Mouse (Mus musculus) MEL (cell line): ENCODE data around the gene Pik3ip1. TPM values are rescaled to one million over a fixed set of nuclear protein-coding genes. Genes with fewer than 3 reads are reported as not detected.

ENCODE experiments used
- DNase-seq: peaks from one replicate; pipeline ENCODE4 v3.0.0; 2011; ENCODE audit warnings: low read depth, low spot score
- H3K27ac ChIP-seq: 2 replicates; pipeline ENCODE4 v1.5.1; 2012; ENCODE audit warnings: low read depth, mild to moderate bottlenecking, control low read depth, low read length, moderate library complexity; ENCODE audit not compliant: control insufficient read depth
- H3K27me3 ChIP-seq, 2 experiments: fragments of 150-350 bp in 1 of 2; sonication (generic) in 1 of 2; 2 replicates each; pipeline ENCODE4 v1.6.1; 2012; ENCODE audit warnings: low read length in 2 of 2, mild to moderate bottlenecking in 2 of 2, improper control_type of control experiment in 1 of 2, moderate library complexity in 1 of 2; ENCODE audit not compliant: insufficient read depth in 2 of 2, control insufficient read depth in 1 of 2
- H3K36me3 ChIP-seq, 2 experiments: 2 replicates each; pipeline ENCODE4 v1.6.1; 2012 to 2014; ENCODE audit warnings: low read length in 2 of 2, improper control_type of control experiment in 1 of 2, inconsistent platforms in 1 of 2, mild to moderate bottlenecking in 1 of 2; ENCODE audit not compliant: insufficient read depth in 2 of 2, control insufficient read depth in 1 of 2
- H3K4me1 ChIP-seq, 2 experiments: fragments of 150-350 bp in 1 of 2; sonication (generic) in 1 of 2; 2 replicates each; pipeline ENCODE4 v1.6.1; 2012; ENCODE audit warnings: low read length in 2 of 2, improper control_type of control experiment in 1 of 2, mild to moderate bottlenecking in 1 of 2; ENCODE audit not compliant: insufficient read depth in 2 of 2, control insufficient read depth in 1 of 2
- H3K4me3 ChIP-seq, 2 experiments: fragments of 150-350 bp in 1 of 2; sonication (generic) in 1 of 2; 2 replicates each; pipeline ENCODE4 v1.5.1; 2012; ENCODE audit warnings: low read depth in 2 of 2, low read length in 2 of 2, mild to moderate bottlenecking in 2 of 2, moderate library complexity in 2 of 2, control low read depth in 1 of 2, improper control_type of control experiment in 1 of 2; ENCODE audit not compliant: control insufficient read depth in 1 of 2, insufficient read depth in 1 of 2
- H3K79me2 ChIP-seq: 2 replicates; pipeline ENCODE4 v1.6.1; 2012; ENCODE audit warnings: mild to moderate bottlenecking, low read length, moderate library complexity; ENCODE audit not compliant: control insufficient read depth, poor library complexity, insufficient read depth
- H3K9ac ChIP-seq: 2 replicates; pipeline ENCODE4 v1.6.1; 2012; ENCODE audit warnings: low read depth, mild to moderate bottlenecking, control low read depth, low read length, moderate library complexity; ENCODE audit not compliant: control insufficient read depth, poor library complexity, severe bottlenecking
- H3K9me3 ChIP-seq: fragments of 150-350 bp; sonication (generic); replicated peaks from 2 replicates; pipeline ENCODE4 v1.6.1; 2012; ENCODE audit warnings: mild to moderate bottlenecking, low read length, improper control_type of control experiment, moderate library complexity; ENCODE audit not compliant: insufficient read depth
- CHD1 ChIP-seq: IDR thresholded peaks from 2 replicates; pipeline ENCODE4 v1.6.1; 2012; ENCODE audit warnings: low read depth, mild to moderate bottlenecking, inconsistent platforms, low read length, improper control_type of control experiment
- ELF1 ChIP-seq: IDR thresholded peaks from 2 replicates; pipeline ENCODE4 v1.6.1; 2014; ENCODE audit warnings: low read depth, mild to moderate bottlenecking, inconsistent platforms, low read length, improper control_type of control experiment, moderate library complexity
- EP300 ChIP-seq, 2 experiments: IDR thresholded peaks; 2 replicates each; pipeline ENCODE4 v1.6.1; 2011; ENCODE audit warnings: improper control_type of control experiment in 2 of 2, low read length in 2 of 2, low read depth in 1 of 2, mild to moderate bottlenecking in 1 of 2
- ETS1 ChIP-seq: IDR thresholded peaks from 2 replicates; pipeline ENCODE4 v1.6.1; 2012; ENCODE audit warnings: low read depth, mild to moderate bottlenecking, inconsistent platforms, low read length, improper control_type of control experiment, moderate library complexity
- GABPA ChIP-seq: IDR thresholded peaks from 2 replicates; pipeline ENCODE4 v1.6.1; 2012; ENCODE audit warnings: low read depth, mild to moderate bottlenecking, inconsistent platforms, low read length, improper control_type of control experiment, moderate library complexity
- MAZ ChIP-seq: IDR thresholded peaks from 2 replicates; pipeline ENCODE4 v1.6.1; 2012; ENCODE audit warnings: low read depth, mild to moderate bottlenecking, inconsistent platforms, low read length, improper control_type of control experiment
- MEF2A ChIP-seq: IDR thresholded peaks from 2 replicates; pipeline ENCODE4 v1.6.1; 2014; ENCODE audit warnings: low read depth, mild to moderate bottlenecking, inconsistent platforms, low read length, improper control_type of control experiment; ENCODE audit not compliant: poor library complexity, insufficient replicate concordance, severe bottlenecking; ENCODE audit errors: extremely low read depth
- MYB ChIP-seq: IDR thresholded peaks from 2 replicates; pipeline ENCODE4 v1.6.1; 2011; ENCODE audit warnings: mild to moderate bottlenecking, low read depth, low read length, improper control_type of control experiment
- MYC ChIP-seq: IDR thresholded peaks from 2 replicates; pipeline ENCODE4 v1.6.1; 2011; ENCODE audit warnings: low read depth, mild to moderate bottlenecking, low read length, improper control_type of control experiment, moderate library complexity
- NELFE ChIP-seq: IDR thresholded peaks from 2 replicates; pipeline ENCODE4 v1.6.1; 2011; ENCODE audit warnings: low read depth, low read length, improper control_type of control experiment
- NRF1 ChIP-seq: IDR thresholded peaks from 2 replicates; pipeline ENCODE4 v1.6.1; 2014; ENCODE audit warnings: low read depth, mild to moderate bottlenecking, inconsistent platforms, low read length, improper control_type of control experiment, moderate library complexity; ENCODE audit not compliant: poor library complexity, insufficient read depth, severe bottlenecking
- POLR2A ChIP-seq, 2 experiments: IDR thresholded peaks; 2 replicates each; pipeline ENCODE4 v1.6.1; 2011 to 2012; ENCODE audit warnings: low read length in 2 of 2, mild to moderate bottlenecking in 2 of 2, control low read depth in 1 of 2, improper control_type of control experiment in 1 of 2, low read depth in 1 of 2, moderate library complexity in 1 of 2; ENCODE audit not compliant: control insufficient read depth in 1 of 2, insufficient read depth in 1 of 2, poor library complexity in 1 of 2
- UBTF ChIP-seq: IDR thresholded peaks from 2 replicates; pipeline ENCODE4 v1.6.1; 2012; ENCODE audit warnings: low read depth, mild to moderate bottlenecking, inconsistent platforms, low read length, improper control_type of control experiment, moderate library complexity, borderline replicate concordance; ENCODE audit not compliant: insufficient read depth
- USF1 ChIP-seq: IDR thresholded peaks from 2 replicates; pipeline ENCODE4 v1.6.1; 2014; ENCODE audit warnings: low read depth, mild to moderate bottlenecking, inconsistent platforms, low read length, improper control_type of control experiment, moderate library complexity
- ZC3H11A ChIP-seq: IDR thresholded peaks from 2 replicates; pipeline ENCODE4 v1.6.1; 2012; ENCODE audit warnings: low read depth, mild to moderate bottlenecking, inconsistent platforms, low read length, improper control_type of control experiment
- polyA plus RNA-seq, 2 experiments: library from polyadenylated mRNA; stranded (reverse) in 1 of 2; unstranded in 1 of 2; fragments of >175 nt in 1 of 2; fragments of >200 nt in 1 of 2; gene quantifications; 2 replicates each; pipeline versions ENCODE4 v1.2.1 to v1.2.4; 2012; ENCODE audit warnings: low replicate concordance in 2 of 2, low read depth in 1 of 2; ENCODE audit not compliant: insufficient read length in 2 of 2, insufficient read depth in 1 of 2, missing spikeins in 1 of 2
- total RNA-seq: library from RNA; depleted of rRNA; stranded (reverse); fragments of 300-350 nt; gene quantifications from 2 replicates; pipeline ENCODE4 v1.2.3, GENCODE M21; 2012

Gene Pik3ip1
- total and polyA plus RNA-seq, 3 experiments = 1.7 to 2.7 TPM; not detected in 1

- Histone ChIP-seq H3K9ac (no peak overlapping the region), H3K79me2 (no peaks in the 10 kb centered on the region), H3K4me1 (no peaks in the 10 kb centered on the region), H3K4me3 (no peak overlapping the region), H3K27me3 (no peaks in the 10 kb centered on the region), H3K36me3 (no peaks in the 10 kb centered on the region), H3K9me3 (no peaks in the 10 kb centered on the region), H3K27ac (no peak overlapping the region)
- no peak for TF ChIP-seq UBTF
- no peak for TF ChIP-seq ZC3H11A
- TF ChIP-seq USF1 = no peak
- no peak for TF ChIP-seq NELFE
- TF ChIP-seq ELF1 = no peak
- TF ChIP-seq MYC = no peak
- TF ChIP-seq EP300 (IDR thresholded peaks at IDR 0.05; ENCODE audit: low read depth in 1 of 2, low read length in 2 of 2) = no peak
- no peak for TF ChIP-seq MYB
- no peak for TF ChIP-seq CHD1
- no peak for DNase-seq
Measured at GRCm38 (mm10) chr11:3370928-3371598, 40.9 kb downstream of the Pik3ip1 start.

- Histone ChIP-seq H3K27ac (no peak overlapping the region), H3K36me3 (no peaks in the 10 kb centered on the region), H3K4me3 (no peak overlapping the region), H3K9ac (no peak overlapping the region), H3K27me3 (no peaks in the 10 kb centered on the region), H3K4me1 (no peaks in the 10 kb centered on the region), H3K9me3 (no peaks in the 10 kb centered on the region), H3K79me2 (no peaks in the 10 kb centered on the region)
- no peak for TF ChIP-seq UBTF
- no peak for TF ChIP-seq NELFE
- TF ChIP-seq ELF1 = no peak
- TF ChIP-seq MEF2A = no peak
- TF ChIP-seq GABPA = no peak
- TF ChIP-seq USF1 = no peak
- TF ChIP-seq ETS1 = no peak
- no peak for TF ChIP-seq NRF1
- no peak for TF ChIP-seq POLR2A (IDR thresholded peaks at IDR 0.05; ENCODE audit: control insufficient read depth in 1 of 2, insufficient read depth in 1 of 2, low read depth in 1 of 2, low read length in 2 of 2, poor library complexity in 1 of 2)
- TF ChIP-seq MAZ = no peak
- no peak for DNase-seq
Measured at GRCm38 (mm10) chr11:3371599-3372295, 41.5 kb downstream of the Pik3ip1 start.
